Mouse (Mus musculus) thymus, adult 2 months (tissue): ENCODE results near the gene Uba3. TPM values are rescaled to one million over a fixed set of nuclear protein-coding genes. Genes with fewer than 3 reads are reported as not detected.

Experiments
- DNase-seq: peaks from one replicate; pipeline ENCODE4 v3.0.0; 2021
- H3K27ac ChIP-seq: fragments of 200-500 bp; 2 replicates; pipeline ENCODE4 v1.5.1; 2012; ENCODE audit warnings: low read length, control low read depth; ENCODE audit not compliant: control insufficient read depth, insufficient read depth
- H3K27me3 ChIP-seq: fragments of 200-500 bp; 2 replicates; pipeline ENCODE4 v1.6.1; 2012; ENCODE audit warnings: mild to moderate bottlenecking, low read length, moderate library complexity, mixed read lengths; ENCODE audit not compliant: control insufficient read depth, insufficient read depth
- H3K36me3 ChIP-seq: fragments of 200-500 bp; 2 replicates; pipeline ENCODE4 v1.6.1; 2012; ENCODE audit warnings: mild to moderate bottlenecking, low read length, moderate library complexity; ENCODE audit not compliant: control insufficient read depth, insufficient read depth
- H3K4me1 ChIP-seq: fragments of 200-500 bp; replicated peaks from 2 replicates; pipeline ENCODE4 v1.6.1; 2012; ENCODE audit warnings: low read length; ENCODE audit not compliant: control insufficient read depth, insufficient read depth
- H3K4me3 ChIP-seq: fragments of 200-500 bp; 2 replicates; pipeline ENCODE4 v1.5.1; 2012; ENCODE audit warnings: mild to moderate bottlenecking, low read length, control low read depth, moderate library complexity; ENCODE audit not compliant: control insufficient read depth, insufficient read depth
- CTCF ChIP-seq: fragments of 200-500 bp; IDR thresholded peaks from 2 replicates; pipeline ENCODE4 v1.5.1; 2012; ENCODE audit warnings: mild to moderate bottlenecking, control low read depth, low read length, moderate library complexity, borderline replicate concordance; ENCODE audit not compliant: control insufficient read depth, poor library complexity, insufficient read depth; ENCODE audit errors: extremely low read depth
- POLR2A ChIP-seq: fragments of 200-500 bp; IDR thresholded peaks from 2 replicates; pipeline ENCODE4 v1.6.1; 2012; ENCODE audit warnings: mild to moderate bottlenecking, low read length, control low read depth, moderate library complexity; ENCODE audit not compliant: control insufficient read depth, poor library complexity, insufficient read depth; ENCODE audit errors: extremely low read depth
- WGBS: fragments of 180-500 bp; shearing (Covaris S2); methylation state at CpG from one replicate; pipeline ENCODE4 v1.1.7; 2018; 5-methylcytosine and 5-hydroxymethylcytosine counted together
- polyA plus RNA-seq: library from polyadenylated mRNA; depleted of rRNA; stranded (reverse); fragments of >200 nt; gene quantifications from 2 replicates; pipeline ENCODE4 v1.2.3, GENCODE M21; 2012

Gene Uba3
- polyA plus RNA-seq, 1 experiment = 18.3 TPM

GRCm38 (mm10) chr6:97224505-97224904, 19.1 kb upstream of the Uba3 start:
- H3K27ac ChIP-seq = no peak overlapping the region; the same call in 1 of the 2 replicates
- H3K27me3 ChIP-seq = no peaks in the 10 kb centered on the region
- no peak overlapping the region for H3K4me3 ChIP-seq
- H3K36me3 ChIP-seq = peaks cover under 1% of the 10 kb centered on the region; the same call in 1 of the 2 replicates
- H3K4me1 ChIP-seq = peaks cover 48% of the 10 kb centered on the region
- TF ChIP-seq CTCF = no peak
- no peak for TF ChIP-seq POLR2A
- 89% methylated on average over 8 of the region's 8 CpGs for WGBS
- no peak for DNase-seq

- TF ChIP-seq POLR2A (no peak), CTCF (no peak)
- no peak overlapping the region for H3K4me3 ChIP-seq
- H3K27me3 ChIP-seq = no peaks in the 10 kb centered on the region
- WGBS = 49% methylated on average over 4 of the region's 4 CpGs
- no peak for DNase-seq
- 0 out of 2 replicates have a peak, but pooled peaks cover 3% of the 10 kb centered on the region for H3K36me3 ChIP-seq
- H3K4me1 ChIP-seq = peaks cover 41% of the 10 kb centered on the region
- H3K27ac ChIP-seq = no peak overlapping the region
Measured at GRCm38 (mm10) chr6:97223566-97223965, 18.1 kb upstream of the Uba3 start.

GRCm38 (mm10) chr6:97222931-97223467, 17.6 kb upstream of the Uba3 start:
- 0 out of 2 replicates have a peak, but pooled peaks cover 3% of the 10 kb centered on the region for H3K36me3 ChIP-seq
- no peak overlapping the region for H3K4me3 ChIP-seq
- no peak overlapping the region for H3K27ac ChIP-seq
- H3K4me1 ChIP-seq = peaks cover 41% of the 10 kb centered on the region
- WGBS = 5% methylated on average over 5 of the region's 5 CpGs
- no peak for TF ChIP-seq POLR2A
- H3K27me3 ChIP-seq = no peaks in the 10 kb centered on the region
- no peak for DNase-seq

GRCm38 (mm10) chr6:97222321-97222720, 16.9 kb upstream of the Uba3 start:
- Histone ChIP-seq H3K4me3 (no peak overlapping the region), H3K27me3 (no peaks in the 10 kb centered on the region), H3K27ac (peak overlapping the region; percentile 75), H3K36me3 (0 out of 2 replicates have a peak, but pooled peaks cover 3% of the 10 kb centered on the region), H3K4me1 (peaks cover 41% of the 10 kb centered on the region)
- 17% methylated on average over 6 of the region's 6 CpGs for WGBS
- TF ChIP-seq POLR2A (no peak), CTCF (no peak)
- DNase-seq = no peak

GRCm38 (mm10) chr6:97221205-97222025, 16.0 kb upstream of the Uba3 start:
- peak overlapping the region; percentile 75 for H3K27ac ChIP-seq
- H3K4me3 ChIP-seq = no peak overlapping the region
- no peaks in the 10 kb centered on the region for H3K27me3 ChIP-seq
- 18% methylated on average over 15 of the region's 15 CpGs for WGBS
- 0 out of 2 replicates have a peak, but pooled peaks cover 3% of the 10 kb centered on the region for H3K36me3 ChIP-seq
- H3K4me1 ChIP-seq = peaks cover 41% of the 10 kb centered on the region
- DNase-seq = no peak
- TF ChIP-seq POLR2A = no peak
- no peak for TF ChIP-seq CTCF

- TF ChIP-seq CTCF (no peak), POLR2A (no peak)
- H3K4me1 ChIP-seq = peaks cover 41% of the 10 kb centered on the region
- no peak overlapping the region for H3K27ac ChIP-seq
- no peak for DNase-seq
- H3K27me3 ChIP-seq = no peaks in the 10 kb centered on the region
- 0 out of 2 replicates have a peak, but pooled peaks cover 3% of the 10 kb centered on the region for H3K36me3 ChIP-seq
- H3K4me3 ChIP-seq = no peak overlapping the region
- WGBS = 57% methylated on average over 5 of the region's 5 CpGs
Measured at GRCm38 (mm10) chr6:97220672-97221071, 15.2 kb upstream of the Uba3 start.
